Mouse (Mus musculus) heart, adult 2 months (tissue): ENCODE results near the gene Mfng. TPM values are rescaled to one million over a fixed set of nuclear protein-coding genes. Genes with fewer than 3 reads are reported as not detected.

Source experiments
- DNase-seq, 2 experiments: peaks; one replicate each; pipeline ENCODE4 v3.0.0; 2021
- H3K27ac ChIP-seq: fragments of 200-600 bp; 2 replicates; pipeline ENCODE4 v1.8.1; 2022
- H3K27me3 ChIP-seq: fragments of 200-500 bp; 2 replicates; pipeline ENCODE4 v1.6.1; 2012; ENCODE audit warnings: mild to moderate bottlenecking, low read length, inconsistent platforms, mixed read lengths; ENCODE audit not compliant: control insufficient read depth, insufficient read depth
- H3K36me3 ChIP-seq: fragments of 200-500 bp; 2 replicates; pipeline ENCODE4 v1.6.1; 2012; ENCODE audit warnings: low read length, inconsistent platforms; ENCODE audit not compliant: control insufficient read depth, insufficient read depth
- H3K4me1 ChIP-seq: fragments of 200-500 bp; 2 replicates; pipeline ENCODE4 v1.6.1; 2011; ENCODE audit warnings: low read length; ENCODE audit not compliant: control insufficient read depth, insufficient read depth
- H3K4me3 ChIP-seq: fragments of 200-600 bp; 2 replicates; pipeline ENCODE4 v1.8.1; 2022
- H3K79me2 ChIP-seq: fragments of 200-500 bp; replicated peaks from 2 replicates; pipeline ENCODE4 v1.6.1; 2012; ENCODE audit warnings: mild to moderate bottlenecking, inconsistent platforms, low read length, moderate library complexity, mixed read lengths; ENCODE audit not compliant: control insufficient read depth, insufficient read depth
- H3K9ac ChIP-seq: fragments of 200-500 bp; 2 replicates; pipeline ENCODE4 v1.6.1; 2012; ENCODE audit warnings: low read depth, mild to moderate bottlenecking, control low read depth, inconsistent platforms, low read length, mixed read lengths
- CTCF ChIP-seq: fragments of 200-600 bp; IDR thresholded peaks from 2 replicates; pipeline ENCODE4 v1.8.1; 2022; ENCODE audit warnings: antibody characterized with exemption, mild to moderate bottlenecking, moderate library complexity
- EP300 ChIP-seq: fragments of 200-500 bp; IDR thresholded peaks from 2 replicates; pipeline ENCODE4 v1.6.1; 2011; ENCODE audit warnings: low read depth, low read length, control low read depth; ENCODE audit not compliant: insufficient read depth
- POLR2A ChIP-seq: fragments of 200-500 bp; IDR thresholded peaks from 2 replicates; pipeline ENCODE4 v1.6.1; 2011; ENCODE audit warnings: mild to moderate bottlenecking, low read depth, low read length, control low read depth; ENCODE audit not compliant: insufficient read depth
- WGBS: fragments of 180-500 bp; shearing (Covaris S2); methylation state at CpG from one replicate; pipeline ENCODE4 v1.1.7; 2018; 5-methylcytosine and 5-hydroxymethylcytosine counted together
- intact Hi-C: fragments of 180-260 bp; cut with DNase I; formaldehyde crosslinking; loops from one replicate; pipeline ENCODE4 v1.15.1; 2025
- polyA plus RNA-seq: library from polyadenylated mRNA; depleted of rRNA; stranded (reverse); fragments of >200 nt; gene quantifications from 2 replicates; pipeline ENCODE4 v1.2.3, GENCODE M21; 2012
- total RNA-seq, 2 experiments: library from RNA; stranded (reverse); gene quantifications; 2 replicates each; pipeline ENCODE4 v1.2.3; 2021

The Mfng gene
- total and polyA plus RNA-seq, 3 experiments = 11.1 to 19.1 (median 11.6) TPM

- no peak for DNase-seq
- TF ChIP-seq CTCF = no peak
- TF ChIP-seq POLR2A = no peak
- no peak for TF ChIP-seq EP300
- H3K36me3 ChIP-seq = no peaks in the 10 kb centered on the region
- no peaks in the 10 kb centered on the region for H3K79me2 ChIP-seq
- intact Hi-C loops = loop anchor here (10.0 kb wide), 1 partner anchor 158 kb away; no protein-coding TSS in a partner anchor
- no peaks in the 10 kb centered on the region for H3K27me3 ChIP-seq
- no peak overlapping the region for H3K27ac ChIP-seq
- 90% methylated on average over 6 of the region's 10 CpGs for WGBS
- H3K4me3 ChIP-seq = no peak overlapping the region
- H3K9ac ChIP-seq = no peak overlapping the region
- H3K4me1 ChIP-seq = peaks cover 1% of the 10 kb centered on the region; the same call in 1 of the 2 replicates
Measured at GRCm38 (mm10) chr15:78742831-78743230, 30.4 kb downstream of the Mfng start.

DNA sequence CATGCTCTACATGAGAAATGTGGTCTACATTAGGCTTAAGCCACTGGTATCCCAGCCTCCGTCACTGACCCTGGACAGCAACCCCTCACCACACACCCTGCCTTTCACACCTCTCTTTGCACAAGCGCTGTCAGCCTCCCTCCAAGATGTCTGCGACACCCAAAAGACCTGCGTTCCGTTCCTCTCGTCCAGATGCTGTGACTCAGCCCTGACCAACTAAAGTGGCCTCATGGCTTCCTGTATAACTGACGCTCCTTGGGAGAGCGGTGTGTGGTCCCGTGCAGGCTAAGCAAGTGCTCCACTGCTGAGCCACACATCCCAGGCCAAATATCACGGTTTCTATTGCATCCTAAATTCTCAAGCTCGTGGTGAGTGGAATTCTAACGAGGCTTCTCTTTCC is 32.6 kb downstream of the Mfng start:
- intact Hi-C loops = loop anchor here (10.0 kb wide), 1 partner anchor 156 kb away; no protein-coding TSS in a partner anchor
- WGBS = 37% methylated on average over 12 of the region's 12 CpGs
- TF ChIP-seq CTCF (no peak), EP300 (no peak), POLR2A (no peak)

DNA sequence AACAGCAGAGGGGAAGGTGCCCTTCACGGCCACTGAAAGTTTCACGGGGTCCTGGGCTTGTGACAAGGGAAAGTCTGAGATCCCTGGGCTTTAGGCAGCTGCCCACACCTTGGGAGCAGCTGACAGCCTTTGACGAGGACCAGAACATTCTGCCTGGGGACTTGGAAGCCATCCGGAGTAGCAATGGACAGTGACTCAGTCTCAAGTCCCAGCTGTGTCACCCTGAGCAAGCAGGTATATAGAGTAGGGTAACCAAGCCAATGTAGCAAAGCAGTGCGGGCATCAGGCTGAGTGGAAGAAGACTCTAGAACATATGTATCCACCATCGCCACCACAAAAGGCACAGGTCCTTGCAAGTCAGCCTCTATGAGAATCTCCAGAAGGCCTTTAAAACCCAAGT is 36.1 kb downstream of the Mfng start:
- 41% methylated on average over 6 of the region's 6 CpGs for WGBS
- no peaks in the 10 kb centered on the region for H3K4me1 ChIP-seq
- H3K79me2 ChIP-seq = no peaks in the 10 kb centered on the region
- H3K36me3 ChIP-seq = no peaks in the 10 kb centered on the region
- no peak for TF ChIP-seq POLR2A
- no peak for TF ChIP-seq CTCF
- no peak for TF ChIP-seq EP300
- H3K27me3 ChIP-seq = no peaks in the 10 kb centered on the region
- no peak for DNase-seq
- H3K27ac ChIP-seq = no peak overlapping the region
- H3K9ac ChIP-seq = no peak overlapping the region
- intact Hi-C loops = no loop called here
- no peak overlapping the region for H3K4me3 ChIP-seq

More for the DNA sequence above, 32.6 kb downstream of the Mfng start:
- no peak for DNase-seq
- no peaks in the 10 kb centered on the region for H3K36me3 ChIP-seq
- no peaks in the 10 kb centered on the region for H3K79me2 ChIP-seq
- peaks cover 1% of the 10 kb centered on the region; the same call in 1 of the 2 replicates for H3K4me1 ChIP-seq
- no peaks in the 10 kb centered on the region for H3K27me3 ChIP-seq
- no peak overlapping the region for H3K27ac ChIP-seq
- H3K9ac ChIP-seq = no peak overlapping the region
- H3K4me3 ChIP-seq = no peak overlapping the region

DNA sequence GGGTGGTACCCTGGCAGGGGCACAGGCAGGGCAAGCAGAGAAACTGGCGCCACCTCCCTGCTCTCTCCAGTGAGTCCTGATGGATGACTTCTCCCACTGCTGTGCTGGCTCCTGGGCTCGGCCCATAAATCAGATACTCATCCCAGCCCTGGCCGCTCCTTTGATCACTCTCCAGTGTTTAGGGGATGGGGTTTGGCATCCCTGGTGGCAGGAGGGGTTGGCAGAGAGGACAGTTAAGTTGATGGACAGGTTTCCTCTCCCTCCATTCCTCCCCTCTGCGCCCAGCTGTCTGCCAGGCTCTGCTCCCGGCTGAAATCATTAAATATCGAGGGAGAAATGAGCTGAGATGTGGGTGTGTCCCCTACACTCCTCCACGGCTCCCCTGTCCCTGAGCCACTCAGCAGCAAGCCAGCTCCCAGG is 36.6 kb downstream of the Mfng start:
- no peaks in the 10 kb centered on the region for H3K79me2 ChIP-seq
- TF ChIP-seq EP300 (no peak), POLR2A (no peak), CTCF (no peak)
- no peaks in the 10 kb centered on the region for H3K4me1 ChIP-seq
- intact Hi-C loops = no loop called here
- H3K27ac ChIP-seq = no peak overlapping the region
- H3K36me3 ChIP-seq = no peaks in the 10 kb centered on the region
- 41% methylated on average over 7 of the region's 7 CpGs for WGBS
- no peak overlapping the region for H3K4me3 ChIP-seq
- DNase-seq = no peak
- no peaks in the 10 kb centered on the region for H3K27me3 ChIP-seq
- H3K9ac ChIP-seq = no peak overlapping the region

- intact Hi-C loops = no loop called here
- Histone ChIP-seq H3K27ac (no peak overlapping the region), H3K36me3 (no peaks in the 10 kb centered on the region), H3K4me1 (no peaks in the 10 kb centered on the region), H3K4me3 (no peak overlapping the region), H3K79me2 (no peaks in the 10 kb centered on the region), H3K27me3 (no peaks in the 10 kb centered on the region), H3K9ac (no peak overlapping the region)
- WGBS = 54% methylated on average over 3 of the region's 3 CpGs
- no peak for DNase-seq
- no peak for TF ChIP-seq EP300
- TF ChIP-seq POLR2A = no peak
- TF ChIP-seq CTCF = no peak
Measured at GRCm38 (mm10) chr15:78736181-78736579, 37.1 kb downstream of the Mfng start.

DNA sequence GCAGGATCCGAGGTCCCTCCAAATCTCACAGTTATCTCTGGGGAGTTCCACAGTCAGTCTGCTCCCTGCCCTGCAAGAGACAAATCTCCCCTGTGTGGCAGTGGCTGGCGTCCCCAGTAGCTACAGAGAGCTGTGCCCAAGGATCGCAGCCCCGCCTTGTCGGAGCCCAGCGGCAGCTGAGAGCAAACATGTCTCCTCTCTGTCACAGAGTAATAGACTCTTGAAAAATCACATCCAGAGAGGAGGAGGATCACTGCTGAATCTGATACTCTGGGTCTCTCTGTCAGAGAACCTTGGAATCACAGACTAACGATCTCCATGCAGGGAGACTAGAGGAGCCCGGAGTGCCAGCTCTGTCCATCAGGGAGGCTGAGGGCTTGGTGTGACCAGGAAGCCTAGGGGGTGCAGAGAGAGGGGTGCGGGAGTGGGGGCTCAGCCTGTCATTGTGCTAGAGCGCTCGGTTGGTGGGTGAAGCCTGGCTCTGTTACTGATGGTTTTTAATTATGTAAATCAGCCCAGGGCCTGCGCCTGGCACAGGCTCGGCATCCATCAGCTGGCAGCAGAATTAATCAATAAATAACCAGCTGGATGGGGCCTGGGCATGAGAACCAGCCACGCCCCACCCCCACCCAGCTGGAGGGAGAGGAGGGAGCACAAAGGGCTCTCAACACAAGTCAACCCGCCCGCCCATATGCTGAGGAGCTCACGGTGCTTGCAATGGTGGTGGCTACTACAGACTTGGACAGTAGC is 37.7 kb downstream of the Mfng start:
- Histone ChIP-seq H3K27ac (no peak overlapping the region), H3K27me3 (no peaks in the 10 kb centered on the region), H3K4me3 (no peak overlapping the region), H3K4me1 (no peaks in the 10 kb centered on the region), H3K9ac (no peak overlapping the region), H3K79me2 (no peaks in the 10 kb centered on the region), H3K36me3 (no peaks in the 10 kb centered on the region)
- DNase-seq = no peak
- WGBS = 46% methylated on average over 17 of the region's 17 CpGs
- intact Hi-C loops = no loop called here
- TF ChIP-seq CTCF = no peak
- TF ChIP-seq POLR2A = no peak
- no peak for TF ChIP-seq EP300
